Mouse (Mus musculus): Measurements from ENCODE around the gene Bach2.

Gene Bach2

GRCm38 (mm10) chr4:32357996-32358600, 119.5 kb downstream of the Bach2 start:
- ATAC-seq (ENCODE audit: low TSS enrichment): peak; percentile 36; the same call in 1 of the 2 replicates

GRCm38 (mm10) chr4:32358602-32359464, 120.2 kb downstream of the Bach2 start:
- ATAC-seq (ENCODE audit: low TSS enrichment): no peak

GRCm38 (mm10) chr4:32359634-32360033, 121.0 kb downstream of the Bach2 start:
- ATAC-seq (ENCODE audit: low TSS enrichment): no peak

- ATAC-seq (ENCODE audit: low TSS enrichment): no peak
These were observed 121.9 kb downstream of the Bach2 start for GRCm38 (mm10) chr4:32360496-32360895.

GRCm38 (mm10) chr4:32363488-32363984, 124.9 kb downstream of the Bach2 start:
- ATAC-seq (ENCODE audit: low TSS enrichment): no peak

- ATAC-seq (ENCODE audit: low TSS enrichment): no peak; the same call in 1 of the 2 replicates
These were observed 126.7 kb downstream of the Bach2 start for GRCm38 (mm10) chr4:32365144-32365907.

- ATAC-seq (ENCODE audit: low TSS enrichment): no peak
These were observed 127.6 kb downstream of the Bach2 start for GRCm38 (mm10) chr4:32366176-32366575.

GRCm38 (mm10) chr4:32368345-32368744, 129.7 kb downstream of the Bach2 start:
- no peak for ATAC-seq (ENCODE audit: low TSS enrichment)

- ATAC-seq (ENCODE audit: low TSS enrichment): peak; percentile 88
These were observed 134.5 kb downstream of the Bach2 start for GRCm38 (mm10) chr4:32373085-32373484.

GRCm38 (mm10) chr4:32373527-32373926, 134.9 kb downstream of the Bach2 start:
- ATAC-seq (ENCODE audit: low TSS enrichment): no peak

- no peak for ATAC-seq (ENCODE audit: low TSS enrichment)
These were observed 136.4 kb downstream of the Bach2 start for GRCm38 (mm10) chr4:32374751-32375582.

GRCm38 (mm10) chr4:32375721-32376526, 137.3 kb downstream of the Bach2 start:
- ATAC-seq (ENCODE audit: low TSS enrichment): peak; percentile 13; the same call in 1 of the 2 replicates

- no peak for ATAC-seq (ENCODE audit: low TSS enrichment)
These were observed 137.9 kb downstream of the Bach2 start for GRCm38 (mm10) chr4:32376527-32376948.

- no peak for ATAC-seq (ENCODE audit: low TSS enrichment)
These were observed 140.5 kb downstream of the Bach2 start for GRCm38 (mm10) chr4:32379140-32379539.

- ATAC-seq (ENCODE audit: low TSS enrichment): no peak
These were observed 143.2 kb downstream of the Bach2 start for GRCm38 (mm10) chr4:32381666-32382381.

GRCm38 (mm10) chr4:32385121-32385520, 146.5 kb downstream of the Bach2 start:
- no peak for ATAC-seq (ENCODE audit: low TSS enrichment)

GRCm38 (mm10) chr4:32385623-32386022, 147.0 kb downstream of the Bach2 start:
- no peak for ATAC-seq (ENCODE audit: low TSS enrichment)

- ATAC-seq (ENCODE audit: low TSS enrichment): no peak
These were observed 147.7 kb downstream of the Bach2 start for GRCm38 (mm10) chr4:32386346-32386745.

GRCm38 (mm10) chr4:32386931-32387330, 148.3 kb downstream of the Bach2 start:
- ATAC-seq (ENCODE audit: low TSS enrichment): no peak

Data from frontal cortex, adult (tissue).